Mouse (Mus musculus): ENCODE results near the gene 4933402N03Rik. TPM values are rescaled to one million over a fixed set of nuclear protein-coding genes. Genes with fewer than 3 reads are reported as not detected.

4933402N03Rik gene
- total RNA-seq (2021), result not detected

DNA sequence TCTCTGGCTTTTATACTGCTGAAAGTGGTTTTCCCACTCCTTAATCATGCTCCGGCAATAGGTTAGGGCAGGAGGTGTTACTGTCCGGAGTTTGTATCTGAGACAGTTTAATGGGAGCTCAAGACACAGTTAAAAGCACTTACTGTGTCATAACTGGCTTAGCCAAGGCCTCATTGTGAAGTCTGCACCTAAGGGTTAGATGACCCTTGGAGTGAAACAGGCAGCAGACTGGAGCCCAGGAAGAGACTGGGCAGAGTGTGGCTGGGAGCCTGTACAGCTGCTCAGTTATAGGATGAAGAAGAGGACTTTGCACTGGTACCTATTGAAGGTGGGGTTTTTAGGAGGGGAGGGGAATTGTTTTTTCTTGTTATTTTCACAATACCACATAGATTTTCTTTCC is at the start of gene 4933402N03Rik:
4933402N03Rik (minus strand) TSS at position 101 of the 400 bp plus-strand sequence.
- no peak for DNase-seq

DNA sequence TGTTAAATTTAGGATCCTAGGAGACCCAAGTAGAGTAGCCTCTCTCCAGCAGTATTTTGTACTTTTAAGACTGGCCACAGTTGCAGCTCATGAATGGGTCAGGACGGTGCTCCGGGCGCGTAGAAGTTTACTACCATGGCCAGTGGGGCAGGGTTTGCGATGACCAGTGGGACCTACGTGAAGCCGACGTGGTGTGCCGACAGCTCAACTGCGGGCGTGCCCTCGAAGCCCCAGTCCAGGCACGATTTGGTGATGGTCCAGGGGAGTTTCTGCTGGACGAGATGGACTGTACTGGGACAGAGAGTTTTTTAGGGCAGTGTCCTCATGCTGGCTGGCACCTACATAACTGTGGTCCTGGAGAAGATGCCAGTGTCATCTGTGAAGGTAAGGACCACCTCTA is 41.9 kb upstream of the 4933402N03Rik start:
- DNase-seq, result no peak

DNA sequence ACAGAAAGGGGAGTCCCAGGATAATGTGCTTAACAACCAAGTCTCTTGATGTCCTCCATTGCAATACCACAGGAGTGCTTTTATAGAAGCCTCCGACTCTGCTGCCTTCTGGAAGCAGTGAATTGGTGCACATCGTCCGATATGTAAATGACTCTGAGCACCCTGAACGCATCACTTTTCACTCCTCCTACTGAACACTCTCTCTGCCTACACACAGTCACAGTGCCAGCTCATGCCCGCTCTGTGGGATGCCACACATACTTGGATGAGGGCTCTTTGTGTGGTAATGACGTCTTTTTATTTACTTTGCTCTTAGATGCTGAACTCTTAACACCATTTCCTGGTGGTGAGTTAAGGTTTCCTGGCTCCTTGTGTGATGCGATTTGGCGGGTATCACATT is 40.9 kb upstream of the 4933402N03Rik start:
- DNase-seq, result peak; percentile 20 to 28

GRCm38 (mm10) chr7:131184339-131184738 is 38.2 kb upstream of the 4933402N03Rik start:
- DNase-seq, result no peak

DNA sequence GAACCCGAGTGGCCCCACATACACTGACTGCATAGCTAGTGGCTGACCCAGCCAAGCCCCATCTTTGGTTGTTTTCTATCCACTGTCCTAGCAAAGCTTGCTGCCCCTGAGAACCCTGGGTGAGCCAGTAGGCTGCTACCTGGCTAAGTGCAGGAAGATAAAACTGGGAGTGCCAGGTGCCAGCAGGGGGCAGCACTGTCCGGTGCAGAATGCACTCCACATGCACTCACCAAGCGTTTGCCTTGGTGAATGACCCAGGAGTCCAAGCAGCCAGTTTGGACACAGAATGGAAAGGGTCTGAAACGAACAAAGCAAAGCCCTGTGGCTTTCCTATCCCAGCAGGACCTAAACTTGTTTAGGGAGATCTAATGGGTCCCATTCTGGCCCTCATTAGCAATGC is 36.6 kb upstream of the 4933402N03Rik start:
- peak; percentile 12 to 18 for DNase-seq

DNA sequence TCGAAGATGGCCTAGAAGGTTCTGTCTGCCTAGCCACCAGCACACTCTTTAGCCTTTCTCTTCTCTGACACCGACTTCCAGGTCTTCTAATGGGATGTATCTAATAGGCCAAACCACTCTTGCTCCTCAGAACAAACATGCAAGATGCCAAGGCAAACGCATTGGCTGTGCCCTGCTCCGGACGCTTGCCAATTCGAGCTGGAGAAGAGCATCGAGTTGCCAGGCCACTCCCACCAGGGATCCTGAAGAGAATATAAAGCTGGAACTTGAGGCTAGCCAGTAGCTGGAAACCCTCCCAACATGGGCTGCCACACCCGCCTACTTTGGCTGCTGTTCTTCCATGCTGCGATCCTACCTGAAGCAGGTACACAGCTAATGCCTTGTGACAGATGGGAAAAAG is 28.0 kb upstream of the 4933402N03Rik start, which contains the start of gene 5430419D17Rik:
5430419D17Rik (plus strand) TSS at position 282 of the 400 bp plus-strand sequence.
- no peak for DNase-seq

DNA sequence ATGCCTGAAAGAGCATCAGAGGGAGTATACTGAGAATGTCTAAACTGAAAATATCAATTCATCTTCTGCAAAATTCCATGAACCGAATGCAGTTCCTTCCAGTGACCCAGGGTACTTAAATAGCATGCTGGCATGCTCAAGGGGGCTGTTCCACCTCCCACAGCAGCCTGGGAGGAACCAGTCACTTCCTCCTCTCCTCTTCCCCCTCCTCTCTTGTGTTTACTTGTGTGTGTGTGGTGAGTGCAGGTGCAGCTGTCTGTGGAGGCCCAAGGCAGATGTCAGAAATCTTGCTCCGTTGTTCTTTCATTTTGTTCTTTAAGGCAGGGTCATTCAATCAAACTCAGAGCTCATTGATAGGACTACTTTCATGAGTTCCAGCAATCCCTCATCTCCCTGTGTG is 23.0 kb upstream of the 4933402N03Rik start:
- no peak for DNase-seq

DNA sequence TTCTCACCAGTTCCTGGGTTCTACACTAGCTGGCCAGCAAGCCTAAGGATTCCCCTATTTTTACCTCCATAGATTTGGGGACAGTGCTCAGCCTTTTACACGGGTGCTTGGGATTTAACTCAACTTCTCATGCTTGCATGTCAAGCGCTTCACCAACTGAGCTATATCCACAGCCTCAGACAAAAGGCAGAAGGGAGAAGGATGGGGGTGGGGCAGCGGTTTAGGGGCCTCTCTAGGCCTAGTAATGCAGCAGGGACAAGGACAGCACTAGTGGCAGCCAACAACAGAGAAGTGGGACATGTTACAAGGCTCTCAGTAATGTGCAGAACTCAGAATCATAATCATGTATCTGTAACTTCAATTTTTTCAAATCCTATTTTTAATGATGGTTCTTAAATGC is 21.7 kb upstream of the 4933402N03Rik start:
- no peak for DNase-seq

DNA sequence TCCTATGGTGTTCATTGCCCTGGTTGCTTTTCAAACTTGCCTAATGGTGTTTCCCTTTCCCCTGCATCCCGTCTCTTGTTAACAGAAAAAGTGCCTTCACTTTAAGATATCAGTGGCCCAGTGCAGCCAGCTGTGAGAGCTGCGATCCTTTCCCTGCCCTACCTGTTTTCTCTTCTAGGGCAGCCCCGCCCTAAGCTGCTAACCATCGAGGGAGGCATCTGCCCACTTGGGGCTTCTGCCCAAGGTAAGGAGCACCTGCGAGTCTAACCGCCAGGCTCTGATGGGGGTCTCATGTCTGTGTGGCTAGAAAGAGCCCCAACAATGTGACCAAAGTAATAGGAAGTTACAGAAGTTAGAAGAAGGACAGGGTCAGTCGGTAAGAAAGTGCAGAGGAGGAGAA is 16.1 kb upstream of the 4933402N03Rik start:
- no peak for DNase-seq

DNA sequence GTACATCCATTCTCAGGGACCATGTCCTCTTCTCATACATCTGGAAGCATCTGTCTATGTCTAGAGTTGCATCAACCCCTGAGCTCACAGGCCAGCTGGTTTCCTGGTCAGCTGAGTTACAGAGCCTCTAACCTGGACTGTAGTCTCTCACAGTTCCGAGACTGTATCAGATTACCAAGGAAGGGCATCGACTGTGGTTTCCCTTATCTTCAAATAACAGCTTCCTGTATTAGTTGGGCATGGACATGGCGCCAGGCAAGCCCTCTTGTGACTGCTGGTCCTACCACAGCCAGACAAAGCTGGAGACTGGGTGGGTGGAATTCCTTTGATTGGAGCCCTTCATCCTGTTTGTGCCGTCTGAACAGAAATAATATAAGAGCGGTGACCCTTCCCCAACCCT is 6.9 kb upstream of the 4933402N03Rik start:
- DNase-seq, result no peak

DNA sequence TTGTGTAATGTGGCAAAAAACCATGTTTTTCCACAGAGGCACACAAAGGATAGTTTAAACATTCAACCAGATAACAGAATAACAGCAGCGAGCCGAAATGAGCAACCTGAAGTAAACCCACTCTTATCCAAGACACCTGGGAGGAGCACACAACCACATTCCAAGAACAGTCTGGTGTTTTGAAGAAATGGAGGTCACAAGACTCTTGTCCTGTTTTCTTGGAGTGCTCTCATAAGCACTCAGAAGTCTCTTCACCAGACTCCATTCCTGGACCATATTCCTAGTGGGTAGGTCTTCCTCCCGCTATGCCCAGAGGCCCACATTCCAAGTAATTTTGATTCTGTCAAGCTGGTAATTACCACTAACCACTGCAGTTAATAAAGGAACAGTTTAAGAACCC is 4.1 kb upstream of the 4933402N03Rik start:
- DNase-seq, result no peak

- DNase-seq, result no peak
These were observed 12.9 kb downstream of the 4933402N03Rik start for GRCm38 (mm10) chr7:131133181-131133580.

- DNase-seq, result no peak
These were observed 16.1 kb downstream of the 4933402N03Rik start for GRCm38 (mm10) chr7:131130021-131130420.

- DNase-seq, result no peak
These were observed 23.8 kb downstream of the 4933402N03Rik start for GRCm38 (mm10) chr7:131122210-131122807.

DNA sequence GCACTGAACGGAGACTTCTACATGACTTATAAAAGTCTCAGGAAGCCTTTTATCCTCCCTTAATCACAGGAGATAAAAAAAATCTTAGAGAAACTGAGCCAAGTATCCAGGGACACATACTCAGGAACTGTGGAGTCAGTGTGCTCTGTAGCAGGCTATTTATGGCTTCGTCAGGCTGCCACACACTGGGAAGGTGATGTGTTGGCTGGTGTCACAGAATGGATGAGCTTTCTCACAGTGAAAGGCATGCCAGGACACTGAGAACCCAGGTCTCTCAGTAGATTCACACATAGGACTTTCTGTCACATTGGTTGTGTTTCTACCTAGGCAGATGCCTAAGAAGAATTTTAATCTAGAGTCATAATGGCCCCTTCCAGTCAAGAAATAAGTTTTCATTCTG is 31.7 kb downstream of the 4933402N03Rik start:
- DNase-seq, result no peak

DNA sequence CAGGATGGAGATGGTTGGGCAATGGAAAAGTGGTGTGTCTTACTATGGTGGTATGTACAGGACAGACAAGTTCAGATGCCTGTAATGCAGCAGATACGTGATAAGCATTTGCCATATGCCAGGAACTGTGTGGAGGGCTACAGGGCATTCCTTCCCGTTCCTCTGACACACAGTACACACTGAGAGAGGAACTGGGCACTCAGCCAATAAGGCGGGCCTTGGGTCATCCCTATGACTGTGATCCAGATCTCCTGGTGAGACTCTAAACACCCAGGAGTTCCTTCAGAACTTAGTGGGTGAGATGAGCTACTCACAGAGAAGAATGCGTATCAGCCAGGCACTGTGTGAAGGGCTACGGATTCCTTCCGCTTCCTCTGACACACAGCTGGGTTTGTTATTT is 32.4 kb downstream of the 4933402N03Rik start:
- DNase-seq, result no peak

- DNase-seq, result peak; percentile 29 to 60
These were observed 33.6 kb downstream of the 4933402N03Rik start for GRCm38 (mm10) chr7:131112486-131112885.

Other genes with a start within 250 kb of the 4933402N03Rik start
- 100 to 1,000 TPM; 221 to 291 TPM for gene Htra1, start 210.2 kb downstream of the 4933402N03Rik start, total RNA-seq (2021)
- gene Dmbt1, start 114.3 kb downstream of the 4933402N03Rik start, total RNA-seq (2021), result not detected
- under 1 TPM in 1 of 2 experiments, not detected in 1; 0.05 TPM for gene 5430419D17Rik, start 28.1 kb upstream of the 4933402N03Rik start, total RNA-seq (2021)
- not detected for gene Cuzd1, start 176.0 kb upstream of the 4933402N03Rik start, total RNA-seq (2021)
- not detected for gene Fam24b, start 183.2 kb upstream of the 4933402N03Rik start, total RNA-seq (2021)
- gene Fam24a, start 187.6 kb upstream of the 4933402N03Rik start, total RNA-seq (2021), result not detected
- 10 to 100 TPM; 24.0 to 29.3 TPM for gene 2310057M21Rik, start 216.4 kb upstream of the 4933402N03Rik start, total RNA-seq (2021)
- 10 to 100 TPM; 50.0 to 56.9 TPM for gene Pstk, start 224.8 kb upstream of the 4933402N03Rik start, total RNA-seq (2021)

Data from layer of hippocampus, postnatal 36 days (tissue).